Mouse (Mus musculus) MEL (cell line): ENCODE measurements around the gene Arhgap6.

Source experiments
- CHD1 ChIP-seq: IDR thresholded peaks from 2 replicates; pipeline ENCODE4 v1.6.1; 2012; ENCODE audit warnings: low read depth, mild to moderate bottlenecking, inconsistent platforms, low read length, improper control_type of control experiment
- CHD2 ChIP-seq: IDR thresholded peaks from 2 replicates; pipeline ENCODE4 v1.6.1; 2011; ENCODE audit warnings: low read length, improper control_type of control experiment
- CTCF ChIP-seq, 3 experiments: IDR thresholded peaks in 2 of 3; conservative IDR thresholded peaks in 1 of 3; 2 replicates each; pipeline ENCODE4 v1.5.1; 2011 to 2012; ENCODE audit warnings: low read length in 3 of 3, low read depth in 2 of 3, mild to moderate bottlenecking in 2 of 3, improper control_type of control experiment in 1 of 3, inconsistent platforms in 1 of 3, mixed read lengths in 1 of 3, moderate library complexity in 1 of 3; ENCODE audit not compliant: control insufficient read depth in 1 of 3, insufficient read depth in 1 of 3, poor library complexity in 1 of 3, severe bottlenecking in 1 of 3
- EP300 ChIP-seq, 2 experiments: IDR thresholded peaks; 2 replicates each; pipeline ENCODE4 v1.6.1; 2011; ENCODE audit warnings: improper control_type of control experiment in 2 of 2, low read length in 2 of 2, low read depth in 1 of 2, mild to moderate bottlenecking in 1 of 2
- ETS1 ChIP-seq: IDR thresholded peaks from 2 replicates; pipeline ENCODE4 v1.6.1; 2012; ENCODE audit warnings: low read depth, mild to moderate bottlenecking, inconsistent platforms, low read length, improper control_type of control experiment, moderate library complexity
- GATA1 ChIP-seq: IDR thresholded peaks from 2 replicates; pipeline ENCODE4 v1.6.1; 2011; ENCODE audit warnings: low read depth, low read length, improper control_type of control experiment
- POLR2A ChIP-seq, 2 experiments: IDR thresholded peaks; 2 replicates each; pipeline ENCODE4 v1.6.1; 2011 to 2012; ENCODE audit warnings: low read length in 2 of 2, mild to moderate bottlenecking in 2 of 2, control low read depth in 1 of 2, improper control_type of control experiment in 1 of 2, low read depth in 1 of 2, moderate library complexity in 1 of 2; ENCODE audit not compliant: control insufficient read depth in 1 of 2, insufficient read depth in 1 of 2, poor library complexity in 1 of 2
- SIN3A ChIP-seq: IDR thresholded peaks from 2 replicates; pipeline ENCODE4 v1.6.1; 2012; ENCODE audit warnings: low read length, improper control_type of control experiment, inconsistent platforms
- SMC3 ChIP-seq: IDR thresholded peaks from 2 replicates; pipeline ENCODE4 v1.6.1; 2011; ENCODE audit warnings: low read depth, low read length, improper control_type of control experiment
- TAL1 ChIP-seq: IDR thresholded peaks from 2 replicates; pipeline ENCODE4 v1.6.1; 2012; ENCODE audit warnings: mild to moderate bottlenecking, inconsistent platforms, low read length, moderate library complexity, mixed read lengths
- USF1 ChIP-seq: IDR thresholded peaks from 2 replicates; pipeline ENCODE4 v1.6.1; 2014; ENCODE audit warnings: low read depth, mild to moderate bottlenecking, inconsistent platforms, low read length, improper control_type of control experiment, moderate library complexity
- ZC3H11A ChIP-seq: IDR thresholded peaks from 2 replicates; pipeline ENCODE4 v1.6.1; 2012; ENCODE audit warnings: low read depth, mild to moderate bottlenecking, inconsistent platforms, low read length, improper control_type of control experiment

DNA sequence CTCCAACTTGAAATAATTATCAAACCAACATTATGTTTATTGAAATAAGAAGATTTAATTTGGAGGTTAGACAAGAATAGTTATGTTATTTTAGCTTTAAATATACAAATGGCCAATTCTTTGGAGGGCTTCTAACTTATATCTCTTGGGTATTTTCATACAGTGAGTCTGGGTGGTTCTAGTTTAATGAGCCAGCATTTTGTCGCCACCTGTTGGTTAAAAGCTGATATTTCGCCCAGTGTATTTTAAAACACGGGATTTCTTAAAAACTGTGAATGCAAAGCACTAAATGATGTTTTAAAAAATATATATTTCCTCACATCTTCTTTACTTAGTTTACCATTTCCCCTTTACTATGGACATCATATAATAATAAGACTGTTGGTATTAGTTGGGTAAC lies 140.5 kb downstream of the Arhgap6 start:
- TF ChIP-seq CTCF (IDR thresholded peaks at IDR 0.05 in 2 of 3, conservative IDR thresholded peaks at IDR 0.05 in 1 of 3; ENCODE audit: control insufficient read depth in 1 of 3, insufficient read depth in 1 of 3, low read depth in 2 of 3, low read length in 3 of 3, poor library complexity in 1 of 3, severe bottlenecking in 1 of 3) (peak; percentile 28 to 89 (median 54)), SIN3A (no peak), EP300 (IDR thresholded peaks at IDR 0.05; ENCODE audit: low read depth in 1 of 2, low read length in 2 of 2) (no peak), TAL1 (no peak), CHD1 (no peak), POLR2A (IDR thresholded peaks at IDR 0.05; ENCODE audit: control insufficient read depth in 1 of 2, insufficient read depth in 1 of 2, low read depth in 1 of 2, low read length in 2 of 2, poor library complexity in 1 of 2) (no peak), CHD2 (no peak), USF1 (no peak), GATA1 (no peak), ETS1 (no peak), ZC3H11A (peak; percentile 90), SMC3 (peak; percentile 89)
